Mouse (Mus musculus) olfactory bulb, adult 2 months (tissue): Measurements from ENCODE around the gene Ina.

Source experiments
- CTCF ChIP-seq: fragments of 200-500 bp; IDR thresholded peaks from 2 replicates; pipeline ENCODE4 v1.5.1; 2012; ENCODE audit warnings: low read depth, mild to moderate bottlenecking, low read length, moderate library complexity; ENCODE audit not compliant: insufficient read depth
- POLR2A ChIP-seq: fragments of 200-500 bp; IDR thresholded peaks from 2 replicates; pipeline ENCODE4 v1.6.1; 2012; ENCODE audit warnings: mild to moderate bottlenecking, low read depth, low read length, moderate library complexity; ENCODE audit not compliant: insufficient read depth

- TF ChIP-seq POLR2A (no peak), CTCF (no peak)
Measured at GRCm38 (mm10) chr19:47034916-47035315, 20.4 kb downstream of the Ina start.
